Mouse (Mus musculus) lung, postnatal 0 days (tissue): Measurements from ENCODE around the gene Tor1b.

Source experiments
- CTCF ChIP-seq: IDR thresholded peaks from 2 replicates; pipeline ENCODE4 v1.5.1; 2016; ENCODE audit warnings: antibody characterized with exemption, mild to moderate bottlenecking
- EP300 ChIP-seq: IDR thresholded peaks from 2 replicates; pipeline ENCODE4 v1.6.1; 2016; ENCODE audit warnings: antibody characterized with exemption, mild to moderate bottlenecking, control low read depth

GRCm38 (mm10) chr2:30994853-30995252, 42.1 kb downstream of the Tor1b start:
- TF ChIP-seq CTCF (no peak), EP300 (no peak)
